Mouse (Mus musculus) kidney, adult 2 months (tissue): ENCODE data around the gene Sgcb.

Experiments used
- CTCF ChIP-seq: fragments of 200-500 bp; conservative IDR thresholded peaks from 2 replicates; pipeline ENCODE4 v1.5.1; 2011; ENCODE audit warnings: low read depth, mild to moderate bottlenecking, control low read depth, low read length, moderate library complexity, mixed read lengths; ENCODE audit not compliant: insufficient read depth, insufficient read length
- POLR2A ChIP-seq: fragments of 200-500 bp; IDR thresholded peaks from one replicate; pipeline ENCODE4 v1.6.1; 2011; ENCODE audit warnings: low read depth, low read length, control low read depth

GRCm38 (mm10) chr5:73647261-73647900, at the start of gene Sgcb:
- no peak for TF ChIP-seq CTCF
- peak; percentile 14 for TF ChIP-seq POLR2A
